Mouse (Mus musculus) stomach, embryonic 16.5 days (tissue): ENCODE measurements around the gene Lingo1. TPM values are rescaled to one million over a fixed set of nuclear protein-coding genes. Genes with fewer than 3 reads are reported as not detected.

Experiments
- ATAC-seq: fragments of 200-750 bp; cut with Nextera tagmentation; 2 replicates; pipeline ENCODE4 v1.8.0; 2017; ENCODE audit warnings: moderate number of reproducible peaks, moderate TSS enrichment; ENCODE audit not compliant: insufficient read depth, low FRiP score
- H3K27ac ChIP-seq: fragments of 300-500 bp; sonication (generic); 2 replicates; pipeline ENCODE4 v1.5.1; 2014; ENCODE audit warnings: low read length
- H3K27me3 ChIP-seq: fragments of 300-500 bp; sonication (generic); 2 replicates; pipeline ENCODE4 v1.6.1; 2014; ENCODE audit warnings: low read length, control low read depth, mixed read lengths; ENCODE audit not compliant: control insufficient read depth, insufficient read depth
- H3K36me3 ChIP-seq: fragments of 300-500 bp; sonication (generic); 2 replicates; pipeline ENCODE4 v1.6.1; 2014; ENCODE audit warnings: low read length; ENCODE audit not compliant: control insufficient read depth, insufficient read depth
- H3K4me1 ChIP-seq: fragments of 300-500 bp; sonication (generic); 2 replicates; pipeline ENCODE4 v1.6.1; 2014; ENCODE audit warnings: low read length, control low read depth, mixed read lengths; ENCODE audit not compliant: control insufficient read depth, insufficient read depth
- H3K4me2 ChIP-seq: fragments of 300-500 bp; sonication (generic); 2 replicates; pipeline ENCODE4 v1.6.1; 2014; ENCODE audit warnings: low read depth, low read length, mixed read lengths
- H3K4me3 ChIP-seq: fragments of 300-500 bp; sonication (generic); replicated peaks from 2 replicates; pipeline ENCODE4 v1.5.1; 2014; ENCODE audit warnings: mild to moderate bottlenecking, low read length
- H3K9ac ChIP-seq: fragments of 300-500 bp; sonication (generic); 2 replicates; pipeline ENCODE4 v1.6.1; 2014; ENCODE audit warnings: low read length
- H3K9me3 ChIP-seq: fragments of 300-500 bp; sonication (generic); replicated peaks from 2 replicates; pipeline ENCODE4 v1.6.1; 2016; ENCODE audit warnings: low read length, control low read depth; ENCODE audit not compliant: control insufficient read depth
- WGBS: fragments of 180-500 bp; shearing (Covaris S2); extraction: QIAGEN DNeasy Blood & Tissue Kit; methylation state at CpG from one replicate; pipeline ENCODE4 v1.1.7; 2014; 5-methylcytosine and 5-hydroxymethylcytosine counted together
- polyA plus RNA-seq: library from polyadenylated mRNA; unstranded; fragments of >200 nt; fragmentation: Nextera tagmentation; extraction: Ambion mirVana; gene quantifications from 2 replicates; pipeline ENCODE4 v1.2.1, GENCODE M21; 2015

The Lingo1 gene
- polyA plus RNA-seq, 1 experiment from 2014 or later = 3.2 TPM

GRCm38 (mm10) chr9:56611912-56612797 is 184.1 kb downstream of the Lingo1 start:
- 0 out of 2 replicates have a peak, but pooled peaks cover 3% of the 10 kb centered on the region for H3K4me1 ChIP-seq
- no peak overlapping the region for H3K27ac ChIP-seq
- H3K27me3 ChIP-seq = no peaks in the 10 kb centered on the region
- WGBS = 85% methylated on average over 8 of the region's 8 CpGs
- H3K4me3 ChIP-seq = no peak overlapping the region
- no peak overlapping the region for H3K9ac ChIP-seq
- ATAC-seq = no peak
- no peaks in the 10 kb centered on the region for H3K9me3 ChIP-seq
- H3K36me3 ChIP-seq = no peaks in the 10 kb centered on the region
- no peak overlapping the region for H3K4me2 ChIP-seq

- no peak overlapping the region for H3K27ac ChIP-seq
- ATAC-seq = no peak
Observed at GRCm38 (mm10) chr9:56610955-56611354, 185.3 kb downstream of the Lingo1 start.

DNA sequence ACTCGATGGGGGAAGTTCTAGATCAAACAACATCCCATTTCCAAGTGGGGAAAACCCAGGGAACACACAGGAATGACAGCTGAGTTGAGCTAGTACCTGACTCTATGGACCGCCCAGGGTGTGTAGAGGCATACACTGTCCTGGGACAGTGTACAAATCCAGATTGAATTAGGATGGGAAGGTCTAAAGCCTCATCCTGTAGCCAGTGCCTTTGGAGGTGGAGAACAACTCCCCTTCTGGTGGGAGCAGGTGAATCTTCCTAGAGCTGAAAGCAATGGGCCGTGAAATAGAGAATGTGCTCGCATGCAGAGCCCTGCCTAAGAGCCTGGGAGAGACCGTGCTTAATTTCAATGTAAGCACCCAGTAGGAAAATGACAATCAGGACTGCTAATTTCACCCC is 185.8 kb downstream of the Lingo1 start:
- no peak overlapping the region for H3K9ac ChIP-seq
- no peaks in the 10 kb centered on the region for H3K9me3 ChIP-seq
- H3K36me3 ChIP-seq = no peaks in the 10 kb centered on the region
- ATAC-seq = no peak
- WGBS = 79% methylated on average over 5 of the region's 5 CpGs
- H3K27ac ChIP-seq = no peak overlapping the region
- no peaks in the 10 kb centered on the region for H3K27me3 ChIP-seq
- 0 out of 2 replicates have a peak, but pooled peaks cover 3% of the 10 kb centered on the region for H3K4me1 ChIP-seq
- H3K4me3 ChIP-seq = no peak overlapping the region
- H3K4me2 ChIP-seq = no peak overlapping the region

More at GRCm38 (mm10) chr9:56610955-56611354, 185.3 kb downstream of the Lingo1 start:
- H3K4me2 ChIP-seq = no peak overlapping the region
- no peaks in the 10 kb centered on the region for H3K27me3 ChIP-seq
- H3K4me1 ChIP-seq = 0 out of 2 replicates have a peak, but pooled peaks cover 3% of the 10 kb centered on the region
- H3K9ac ChIP-seq = no peak overlapping the region
- no peak overlapping the region for H3K4me3 ChIP-seq
- no peaks in the 10 kb centered on the region for H3K9me3 ChIP-seq
- WGBS = 78% methylated on average over 6 of the region's 6 CpGs
- no peaks in the 10 kb centered on the region for H3K36me3 ChIP-seq

DNA sequence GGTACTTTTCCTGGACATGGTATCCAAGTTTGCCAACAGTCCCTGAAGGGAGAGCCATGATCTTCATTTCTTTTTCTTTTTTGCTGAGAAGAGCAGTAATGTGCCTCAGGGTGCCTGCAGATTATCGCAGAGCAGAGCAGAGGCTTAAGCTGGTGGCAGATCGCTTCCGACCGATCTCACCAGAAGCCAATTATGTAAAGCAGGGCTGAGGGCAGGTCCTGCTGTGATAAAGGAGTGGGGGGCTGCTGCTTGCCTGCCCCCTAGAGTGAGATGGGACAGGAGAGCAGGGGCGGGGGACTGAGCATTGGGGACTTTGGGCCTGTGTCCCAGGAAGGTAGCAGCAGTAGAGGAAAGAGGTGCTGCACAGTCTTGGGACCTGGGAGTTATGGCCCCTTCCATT is 186.8 kb downstream of the Lingo1 start:
- WGBS = 39% methylated on average over 5 of the region's 5 CpGs
- Histone ChIP-seq H3K4me3 (no peak overlapping the region), H3K27ac (no peak overlapping the region), H3K4me1 (0 out of 2 replicates have a peak, but pooled peaks cover 3% of the 10 kb centered on the region), H3K9ac (no peak overlapping the region), H3K36me3 (no peaks in the 10 kb centered on the region), H3K9me3 (no peaks in the 10 kb centered on the region), H3K27me3 (no peaks in the 10 kb centered on the region), H3K4me2 (no peak overlapping the region)
- ATAC-seq = no peak

DNA sequence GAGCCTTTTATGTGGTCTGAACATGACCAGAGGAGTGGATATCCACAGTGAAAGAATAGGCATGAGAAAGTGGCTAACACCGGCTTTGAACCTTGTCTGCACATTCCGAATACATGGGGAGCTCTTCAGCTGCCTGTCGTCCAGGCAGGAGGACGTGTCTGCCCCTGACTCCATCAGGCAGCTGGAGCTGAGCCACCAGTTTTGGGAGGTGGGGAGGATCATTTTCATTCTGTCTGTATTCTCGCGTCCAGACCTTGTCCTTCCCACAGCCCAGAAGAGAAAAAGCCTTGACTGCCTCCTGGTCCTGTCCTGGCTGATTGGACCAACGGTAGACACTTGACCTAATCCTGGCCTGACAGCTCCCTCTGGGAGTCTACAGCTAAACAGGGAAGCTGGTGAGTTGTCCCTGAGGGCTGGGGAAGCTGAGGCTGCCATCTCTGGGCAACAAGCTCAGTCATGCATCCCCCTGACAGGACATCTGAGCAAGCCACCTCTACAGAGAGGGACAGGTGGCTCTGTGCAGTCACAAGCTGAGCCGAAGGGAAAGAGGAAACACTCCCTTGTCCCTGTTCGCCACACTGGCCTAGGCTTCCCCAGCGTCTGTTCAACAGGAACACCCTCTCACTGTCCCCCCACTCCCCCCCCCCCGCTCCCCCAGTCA is 187.4 kb downstream of the Lingo1 start:
- no peak for ATAC-seq
- Histone ChIP-seq H3K4me1 (0 out of 2 replicates have a peak, but pooled peaks cover 3% of the 10 kb centered on the region), H3K9me3 (no peaks in the 10 kb centered on the region), H3K4me2 (no peak overlapping the region), H3K27me3 (no peaks in the 10 kb centered on the region), H3K4me3 (no peak overlapping the region), H3K36me3 (no peaks in the 10 kb centered on the region), H3K9ac (no peak overlapping the region), H3K27ac (no peak overlapping the region)
- 29% methylated on average over 11 of the region's 11 CpGs for WGBS

GRCm38 (mm10) chr9:56606082-56606740 is 190.1 kb downstream of the Lingo1 start:
- H3K4me1 ChIP-seq = 0 out of 2 replicates have a peak, but pooled peaks cover 3% of the 10 kb centered on the region
- no peaks in the 10 kb centered on the region for H3K27me3 ChIP-seq
- no peak overlapping the region for H3K4me3 ChIP-seq
- no peak overlapping the region for H3K4me2 ChIP-seq
- no peaks in the 10 kb centered on the region for H3K36me3 ChIP-seq
- H3K9ac ChIP-seq = no peak overlapping the region
- WGBS = 59% methylated on average over 16 of the region's 16 CpGs
- no peak overlapping the region for H3K27ac ChIP-seq
- H3K9me3 ChIP-seq = no peaks in the 10 kb centered on the region
- ATAC-seq = no peak

GRCm38 (mm10) chr9:56605443-56605806 is 190.8 kb downstream of the Lingo1 start:
- Histone ChIP-seq H3K4me1 (0 out of 2 replicates have a peak, but pooled peaks cover 3% of the 10 kb centered on the region), H3K9ac (no peak overlapping the region; the same call in 1 of the 2 replicates), H3K36me3 (no peaks in the 10 kb centered on the region), H3K27me3 (no peaks in the 10 kb centered on the region), H3K27ac (no peak overlapping the region), H3K9me3 (no peaks in the 10 kb centered on the region), H3K4me3 (no peak overlapping the region), H3K4me2 (no peak overlapping the region)
- no peak for ATAC-seq

DNA sequence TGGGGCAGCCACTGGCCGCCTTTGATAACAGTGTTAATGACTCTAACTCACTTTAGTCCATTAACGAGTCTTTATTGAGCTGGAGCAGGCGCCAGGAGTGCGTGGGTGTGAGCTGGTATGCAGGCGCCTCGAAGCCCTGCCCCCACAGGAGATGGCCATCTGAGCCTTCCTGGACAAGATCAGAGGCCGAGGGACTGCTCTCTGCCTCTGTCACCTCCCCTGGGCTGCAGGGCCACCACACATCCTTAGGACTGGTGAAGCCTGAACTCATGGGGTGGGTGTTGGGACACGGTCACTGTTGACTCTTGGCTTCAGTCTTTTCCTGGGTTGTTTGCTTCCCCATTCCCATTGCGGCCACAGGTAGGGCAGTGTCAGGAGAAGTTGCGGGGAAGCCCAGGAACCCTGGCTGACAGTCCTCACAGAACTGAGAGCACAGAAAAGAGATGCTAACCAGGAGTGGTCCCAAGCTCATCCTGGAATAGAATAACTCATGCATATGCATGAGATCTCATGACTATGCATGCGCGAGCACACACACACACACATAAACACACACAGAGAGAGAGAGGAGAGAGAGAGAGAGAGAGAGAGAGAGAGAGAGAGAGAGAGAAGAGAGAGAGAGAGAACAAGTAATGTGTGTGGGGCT is 191.3 kb downstream of the Lingo1 start:
- 0 out of 2 replicates have a peak, but pooled peaks cover 3% of the 10 kb centered on the region for H3K4me1 ChIP-seq
- no peak overlapping the region for H3K27ac ChIP-seq
- no peak for ATAC-seq
- no peak overlapping the region for H3K4me3 ChIP-seq
- H3K27me3 ChIP-seq = no peaks in the 10 kb centered on the region
- no peaks in the 10 kb centered on the region for H3K9me3 ChIP-seq
- H3K36me3 ChIP-seq = no peaks in the 10 kb centered on the region
- WGBS = 32% methylated on average over 12 of the region's 12 CpGs
- H3K9ac ChIP-seq = no peak overlapping the region
- no peak overlapping the region for H3K4me2 ChIP-seq
